Mouse (Mus musculus) heart, adult 2 months (tissue): Measurements from ENCODE around the gene Msx3. TPM values are rescaled to one million over a fixed set of nuclear protein-coding genes. Genes with fewer than 3 reads are reported as not detected.

Experiments
- DNase-seq, 2 experiments: peaks; one replicate each; pipeline ENCODE4 v3.0.0; 2021
- H3K27ac ChIP-seq: fragments of 200-600 bp; 2 replicates; pipeline ENCODE4 v1.8.1; 2022
- H3K27me3 ChIP-seq: fragments of 200-500 bp; 2 replicates; pipeline ENCODE4 v1.6.1; 2012; ENCODE audit warnings: mild to moderate bottlenecking, low read length, inconsistent platforms, mixed read lengths; ENCODE audit not compliant: control insufficient read depth, insufficient read depth
- H3K36me3 ChIP-seq: fragments of 200-500 bp; 2 replicates; pipeline ENCODE4 v1.6.1; 2012; ENCODE audit warnings: low read length, inconsistent platforms; ENCODE audit not compliant: control insufficient read depth, insufficient read depth
- H3K4me1 ChIP-seq: fragments of 200-500 bp; 2 replicates; pipeline ENCODE4 v1.6.1; 2011; ENCODE audit warnings: low read length; ENCODE audit not compliant: control insufficient read depth, insufficient read depth
- H3K4me3 ChIP-seq: fragments of 200-600 bp; 2 replicates; pipeline ENCODE4 v1.8.1; 2022
- H3K79me2 ChIP-seq: fragments of 200-500 bp; replicated peaks from 2 replicates; pipeline ENCODE4 v1.6.1; 2012; ENCODE audit warnings: mild to moderate bottlenecking, inconsistent platforms, low read length, moderate library complexity, mixed read lengths; ENCODE audit not compliant: control insufficient read depth, insufficient read depth
- H3K9ac ChIP-seq: fragments of 200-500 bp; 2 replicates; pipeline ENCODE4 v1.6.1; 2012; ENCODE audit warnings: low read depth, mild to moderate bottlenecking, control low read depth, inconsistent platforms, low read length, mixed read lengths
- CTCF ChIP-seq: fragments of 200-600 bp; IDR thresholded peaks from 2 replicates; pipeline ENCODE4 v1.8.1; 2022; ENCODE audit warnings: antibody characterized with exemption, mild to moderate bottlenecking, moderate library complexity
- EP300 ChIP-seq: fragments of 200-500 bp; IDR thresholded peaks from 2 replicates; pipeline ENCODE4 v1.6.1; 2011; ENCODE audit warnings: low read depth, low read length, control low read depth; ENCODE audit not compliant: insufficient read depth
- POLR2A ChIP-seq: fragments of 200-500 bp; IDR thresholded peaks from 2 replicates; pipeline ENCODE4 v1.6.1; 2011; ENCODE audit warnings: mild to moderate bottlenecking, low read depth, low read length, control low read depth; ENCODE audit not compliant: insufficient read depth
- WGBS: fragments of 180-500 bp; shearing (Covaris S2); methylation state at CpG from one replicate; pipeline ENCODE4 v1.1.7; 2018; 5-methylcytosine and 5-hydroxymethylcytosine counted together
- intact Hi-C: fragments of 180-260 bp; cut with DNase I; formaldehyde crosslinking; loops from one replicate; pipeline ENCODE4 v1.15.1; 2025
- polyA plus RNA-seq: library from polyadenylated mRNA; depleted of rRNA; stranded (reverse); fragments of >200 nt; gene quantifications from 2 replicates; pipeline ENCODE4 v1.2.3, GENCODE M21; 2012; rRNA removed
- total RNA-seq, 2 experiments: library from RNA; stranded (reverse); gene quantifications; 2 replicates each; pipeline ENCODE4 v1.2.3; 2021

Gene Msx3
- total and polyA plus RNA-seq, 3 experiments = not detected

GRCm38 (mm10) chr7:140001086-140001740 lies 47.7 kb downstream of the Msx3 start:
- Histone ChIP-seq H3K4me3 (no peak overlapping the region), H3K27ac (no peak overlapping the region), H3K27me3 (no peaks in the 10 kb centered on the region), H3K79me2 (no peaks in the 10 kb centered on the region), H3K36me3 (no peaks in the 10 kb centered on the region), H3K4me1 (no peaks in the 10 kb centered on the region), H3K9ac (no peak overlapping the region)
- DNase-seq = no peak
- WGBS = 85% methylated on average over 12 of the region's 12 CpGs
- intact Hi-C loops = no loop called here
- TF ChIP-seq POLR2A (no peak), EP300 (no peak), CTCF (no peak)

- Histone ChIP-seq H3K36me3 (no peaks in the 10 kb centered on the region), H3K79me2 (no peaks in the 10 kb centered on the region), H3K9ac (no peak overlapping the region), H3K27ac (no peak overlapping the region), H3K4me3 (no peak overlapping the region), H3K27me3 (no peaks in the 10 kb centered on the region), H3K4me1 (no peaks in the 10 kb centered on the region)
- 92% methylated on average over 13 of the region's 13 CpGs for WGBS
- DNase-seq = no peak
- intact Hi-C loops = no loop called here
- TF ChIP-seq POLR2A = no peak
- TF ChIP-seq EP300 = no peak
- no peak for TF ChIP-seq CTCF
Measured at GRCm38 (mm10) chr7:139998691-139999350, 50.1 kb downstream of the Msx3 start.

Other genes with a start within 250 kb of the Msx3 start
- under 1 TPM in 1 of 2 experiments, not detected in 1; 0.09 TPM for gene Adgra1, start 214.9 kb downstream of the Msx3 start, total RNA-seq
- gene Adgra1, start 214.9 kb downstream of the Msx3 start, polyA plus RNA-seq = 0.04 and 0.06 TPM in 2 replicates
- not detected for gene Kndc1, start 154.4 kb downstream of the Msx3 start, total RNA-seq
- 0.47 TPM in 1 of 2 replicates, not detected in the other for gene Kndc1, start 154.4 kb downstream of the Msx3 start, polyA plus RNA-seq
- not detected for gene Utf1, start 105.3 kb downstream of the Msx3 start, total RNA-seq
- gene Utf1, start 105.3 kb downstream of the Msx3 start, polyA plus RNA-seq = not detected in 2 replicates
- gene 6430531B16Rik, start 70.3 kb downstream of the Msx3 start, total RNA-seq = not detected
- gene 6430531B16Rik, start 70.3 kb downstream of the Msx3 start, polyA plus RNA-seq = 0.25 TPM in 1 of 2 replicates, not detected in the other
- under 1 TPM; 0.26 to 0.73 TPM for gene Adam8, start 56.5 kb downstream of the Msx3 start, total RNA-seq
- 2.3 and 9.1 TPM in 2 replicates for gene Adam8, start 56.5 kb downstream of the Msx3 start, polyA plus RNA-seq
- 10 to 100 TPM in 1 of 2 experiments, 1 to 10 TPM in 1; 8.5 to 11.1 TPM for gene Zfp511, start 12.7 kb downstream of the Msx3 start, total RNA-seq
- gene Zfp511, start 12.7 kb downstream of the Msx3 start, polyA plus RNA-seq = 20.8 and 21.2 TPM in 2 replicates
- 10 to 100 TPM; 28.4 to 33.5 TPM for gene Tubgcp2, start 12.4 kb downstream of the Msx3 start, total RNA-seq
- gene Tubgcp2, start 12.4 kb downstream of the Msx3 start, polyA plus RNA-seq = 21.7 and 29.7 TPM in 2 replicates
- under 1 TPM in 1 of 2 experiments, not detected in 1; 0.23 TPM for gene Caly, start 33.5 kb upstream of the Msx3 start, total RNA-seq
- 0.10 and 0.53 TPM in 2 replicates for gene Caly, start 33.5 kb upstream of the Msx3 start, polyA plus RNA-seq
- gene Prap1, start 44.3 kb upstream of the Msx3 start, total RNA-seq = not detected
- 0.27 TPM in 1 of 2 replicates, not detected in the other for gene Prap1, start 44.3 kb upstream of the Msx3 start, polyA plus RNA-seq
- 10 to 100 TPM; 71.5 to 83.4 TPM for gene Fuom, start 53.4 kb upstream of the Msx3 start, total RNA-seq
- gene Fuom, start 53.4 kb upstream of the Msx3 start, polyA plus RNA-seq = 101 and 120 TPM in 2 replicates
- 1 to 10 TPM; 3.0 to 3.4 TPM for gene Paox, start 66.7 kb upstream of the Msx3 start, total RNA-seq
- 5.2 TPM in 2 replicates for gene Paox, start 66.7 kb upstream of the Msx3 start, polyA plus RNA-seq
- gene Echs1, start 67.4 kb upstream of the Msx3 start, total RNA-seq = 100 to 1,000 TPM; 438 to 535 TPM
- 473 and 490 TPM in 2 replicates for gene Echs1, start 67.4 kb upstream of the Msx3 start, polyA plus RNA-seq
- gene Mtg1, start 88.5 kb upstream of the Msx3 start, total RNA-seq = 10 to 100 TPM; 25.2 to 27.3 TPM
- 46.2 and 68.8 TPM in 2 replicates for gene Mtg1, start 88.5 kb upstream of the Msx3 start, polyA plus RNA-seq
- under 1 TPM; 0.52 TPM for gene Sprn, start 105.8 kb upstream of the Msx3 start, total RNA-seq
- 0.85 and 1.9 TPM in 2 replicates for gene Sprn, start 105.8 kb upstream of the Msx3 start, polyA plus RNA-seq
- not detected for gene Olfr522, start 115.7 kb upstream of the Msx3 start, total RNA-seq
- not detected in 2 replicates for gene Olfr522, start 115.7 kb upstream of the Msx3 start, polyA plus RNA-seq
- gene Olfr523, start 124.1 kb upstream of the Msx3 start, total RNA-seq = not detected
- gene Olfr523, start 124.1 kb upstream of the Msx3 start, polyA plus RNA-seq = not detected in 2 replicates
- not detected for gene Olfr524, start 156.9 kb upstream of the Msx3 start, total RNA-seq
- gene Olfr524, start 156.9 kb upstream of the Msx3 start, polyA plus RNA-seq = not detected in 2 replicates
- gene Cd163l1, start 169.2 kb upstream of the Msx3 start, total RNA-seq = not detected
- gene Cd163l1, start 169.2 kb upstream of the Msx3 start, polyA plus RNA-seq = 0.27 TPM in 1 of 2 replicates, not detected in the other
- gene 5830411N06Rik, start 198.2 kb upstream of the Msx3 start, total RNA-seq = not detected
- gene 5830411N06Rik, start 198.2 kb upstream of the Msx3 start, polyA plus RNA-seq = 0.12 TPM in 1 of 2 replicates, not detected in the other